Mouse (Mus musculus): ENCODE results near the gene Srcap.

GRCm38 (mm10) chr7:127491846-127492245 lies 19.9 kb upstream of the Srcap start:
- no peak for TF ChIP-seq CTCF (IDR thresholded peaks at IDR 0.05; ENCODE audit: control insufficient read depth, insufficient read depth, low read length)
- no peak for TF ChIP-seq POLR2A (IDR thresholded peaks at IDR 0.05; ENCODE audit: borderline replicate concordance, control insufficient read depth, low read depth, low read length)

Data from bone marrow, adult 2 months (tissue).